Mouse (Mus musculus): ENCODE measurements around the gene Tbc1d25.

- no peak for TF ChIP-seq CTCF (IDR thresholded peaks at IDR 0.05; ENCODE audit: low read depth, low read length)
- no peak for TF ChIP-seq POLR2A (IDR thresholded peaks at IDR 0.05; ENCODE audit: insufficient read depth, low read length)
These were observed 52.0 kb downstream of the Tbc1d25 start for GRCm38 (mm10) chrX:8123821-8124470.

Data from ES-Bruce4 (cell line).